Mouse (Mus musculus): ENCODE data around the gene Ssr4. TPM values are rescaled to one million over a fixed set of nuclear protein-coding genes. Genes with fewer than 3 reads are reported as not detected.

The Ssr4 gene
- polyA plus RNA-seq, 1 experiment from 2014 or later, result 116 TPM

DNA sequence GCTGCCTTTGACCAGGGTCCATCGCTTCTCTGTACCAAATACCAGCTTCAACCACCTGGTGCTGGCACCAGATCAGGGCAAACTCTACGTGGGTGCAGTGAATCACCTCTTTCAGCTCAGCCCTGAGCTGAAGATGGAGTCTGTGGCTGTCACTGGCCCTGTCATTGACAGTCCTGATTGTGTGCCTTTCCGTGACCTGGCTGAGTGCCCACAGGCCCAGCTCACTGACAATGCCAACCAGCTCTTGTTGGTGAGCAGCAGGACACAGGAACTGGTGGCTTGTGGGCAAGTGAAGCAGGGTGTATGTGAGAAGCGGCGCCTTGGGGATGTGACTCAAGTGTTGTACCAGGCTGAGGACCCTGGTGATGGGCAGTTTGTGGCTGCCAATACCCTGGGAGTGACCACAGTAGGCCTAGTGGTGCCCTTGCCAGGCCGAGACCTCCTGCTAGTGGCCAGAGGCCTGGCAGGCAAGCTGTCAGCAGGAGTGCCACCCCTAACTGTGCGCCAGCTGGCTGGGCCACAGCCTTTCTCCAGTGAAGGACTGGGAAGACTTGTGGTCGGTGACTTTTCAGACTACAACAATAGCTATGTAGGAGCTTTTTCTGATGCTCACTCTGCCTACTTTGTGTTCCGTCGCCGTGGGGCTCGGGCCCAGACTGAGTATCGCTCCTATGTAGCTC lies 28.1 kb upstream of the Ssr4 start:
- no peak overlapping the region for H3K4me3 ChIP-seq (ENCODE audit: low read depth, low read length)
- H3K9me3 ChIP-seq (replicated peaks; ENCODE audit: control insufficient read depth, low read length), result no peaks in the 10 kb centered on the region
- no peaks in the 10 kb centered on the region for H3K27me3 ChIP-seq (ENCODE audit: control insufficient read depth, insufficient read depth, low read length)
- H3K4me2 ChIP-seq (ENCODE audit: low read depth, low read length), result no peak overlapping the region
- DNase-seq (ENCODE audit: low spot score), result no peak
- no peak for ATAC-seq (replicated peaks; ENCODE audit: insufficient number of reproducible peaks, low FRiP score, low TSS enrichment, low read depth)
- H3K27ac ChIP-seq (replicated peaks; ENCODE audit: low read depth, low read length), result no peak overlapping the region
- no peaks in the 10 kb centered on the region for H3K4me1 ChIP-seq (ENCODE audit: control insufficient read depth, insufficient read depth, low read length)
- 80% methylated on average over 13 of the region's 13 CpGs for WGBS
- no peaks in the 10 kb centered on the region for H3K36me3 ChIP-seq (replicated peaks; ENCODE audit: control insufficient read depth, insufficient read depth, low read depth, low read length)
- no peak overlapping the region for H3K9ac ChIP-seq (replicated peaks; ENCODE audit: low read length)

- H3K4me2 ChIP-seq (ENCODE audit: low read depth, low read length), result no peak overlapping the region
- H3K4me3 ChIP-seq (ENCODE audit: low read depth, low read length), result no peak overlapping the region
- H3K27me3 ChIP-seq (ENCODE audit: control insufficient read depth, insufficient read depth, low read length), result no peaks in the 10 kb centered on the region
- WGBS, result 63% methylated on average over 1 of the region's 1 CpGs
- no peak overlapping the region for H3K27ac ChIP-seq (replicated peaks; ENCODE audit: low read depth, low read length)
- ATAC-seq (replicated peaks; ENCODE audit: insufficient number of reproducible peaks, low FRiP score, low TSS enrichment, low read depth) (no peak), DNase-seq (ENCODE audit: low spot score) (no peak)
- no peaks in the 10 kb centered on the region for H3K9me3 ChIP-seq (replicated peaks; ENCODE audit: control insufficient read depth, low read length)
- H3K9ac ChIP-seq (replicated peaks; ENCODE audit: low read length), result no peak overlapping the region
- H3K36me3 ChIP-seq (replicated peaks; ENCODE audit: control insufficient read depth, insufficient read depth, low read depth, low read length), result no peaks in the 10 kb centered on the region
- no peaks in the 10 kb centered on the region for H3K4me1 ChIP-seq (ENCODE audit: control insufficient read depth, insufficient read depth, low read length)
These were observed 21.5 kb upstream of the Ssr4 start for GRCm38 (mm10) chrX:73765311-73765710.

DNA sequence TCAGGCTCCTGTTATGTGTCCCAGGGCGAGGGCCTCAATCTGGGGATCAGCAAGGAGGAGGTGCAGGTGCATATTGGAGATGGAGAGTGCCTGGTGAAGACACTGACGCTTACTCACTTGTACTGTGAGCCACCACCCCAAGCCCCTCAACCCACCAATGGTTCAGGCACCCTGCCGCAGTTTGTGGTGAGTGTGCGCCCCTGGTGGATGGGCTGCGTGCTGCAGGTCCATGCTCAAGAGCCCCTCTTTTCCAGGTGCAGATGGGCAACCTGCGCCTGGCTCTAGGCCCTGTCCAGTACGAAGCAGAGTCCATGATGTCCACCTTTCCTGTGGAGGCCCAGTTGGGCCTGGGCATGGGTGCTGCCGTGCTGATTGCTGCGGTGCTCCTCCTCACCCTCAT lies 19.6 kb upstream of the Ssr4 start:
- 64% methylated on average over 9 of the region's 9 CpGs for WGBS
- peak; percentile 3 for DNase-seq (ENCODE audit: low spot score)
- no peaks in the 10 kb centered on the region for H3K27me3 ChIP-seq (ENCODE audit: control insufficient read depth, insufficient read depth, low read length)

DNA sequence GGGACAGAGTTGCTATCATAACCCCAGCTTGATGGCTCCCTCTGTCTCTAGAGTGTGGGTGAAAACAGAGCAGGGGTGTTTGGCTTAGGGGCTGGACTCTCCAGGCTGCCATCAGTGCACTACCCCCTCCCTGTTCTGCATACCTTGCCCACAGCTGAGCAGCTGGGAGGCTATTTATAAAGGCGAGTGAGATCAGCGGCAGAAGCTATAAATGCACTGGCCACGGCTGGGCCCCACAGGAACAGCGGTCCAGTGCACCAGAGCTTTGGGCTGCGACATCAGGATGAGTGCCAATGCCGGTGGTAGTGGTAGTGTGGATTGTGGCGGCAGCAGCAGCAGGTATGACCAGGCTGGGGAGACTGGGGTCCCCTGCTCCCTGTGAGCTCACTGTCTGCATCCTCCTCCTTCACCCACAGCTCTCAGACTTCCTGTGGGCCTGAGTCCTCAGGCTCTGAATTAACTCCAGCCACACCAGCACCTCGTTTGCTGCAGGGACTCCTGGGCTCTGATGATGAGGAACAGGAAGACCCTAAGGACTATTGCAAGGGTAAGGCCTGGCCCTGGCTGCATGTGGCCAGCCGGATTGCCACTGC lies 12.6 kb upstream of the Ssr4 start, which contains the start of gene Srpk3:
Gene Srpk3 (plus strand): TSS at position 238 of the 593 bp plus-strand sequence.
- no peak within 1 kb of the TSS for H3K27ac ChIP-seq (replicated peaks; ENCODE audit: low read depth, low read length)
- no peak for DNase-seq (ENCODE audit: low spot score)
- WGBS, result 74% methylated on average over 9 of the region's 9 CpGs
- H3K9ac ChIP-seq (replicated peaks; ENCODE audit: low read length), result no peak within 1 kb of the TSS
- no peaks in the 10 kb centered on the region for H3K36me3 ChIP-seq (replicated peaks; ENCODE audit: control insufficient read depth, insufficient read depth, low read depth, low read length)
- no peaks in the 10 kb centered on the region for H3K4me1 ChIP-seq (ENCODE audit: control insufficient read depth, insufficient read depth, low read length)
- no peak within 1 kb of the TSS for H3K4me2 ChIP-seq (ENCODE audit: low read depth, low read length)
- no peak for ATAC-seq (replicated peaks; ENCODE audit: insufficient number of reproducible peaks, low FRiP score, low TSS enrichment, low read depth)
- H3K9me3 ChIP-seq (replicated peaks; ENCODE audit: control insufficient read depth, low read length), result no peaks in the 10 kb centered on the region
- H3K4me3 ChIP-seq (ENCODE audit: low read depth, low read length), result no peak within 1 kb of the TSS
- no peaks in the 10 kb centered on the region for H3K27me3 ChIP-seq (ENCODE audit: control insufficient read depth, insufficient read depth, low read length)

More for the DNA sequence above, 19.6 kb upstream of the Ssr4 start:
- no peak for ATAC-seq (replicated peaks; ENCODE audit: insufficient number of reproducible peaks, low FRiP score, low TSS enrichment, low read depth)
- Histone ChIP-seq H3K9ac (replicated peaks; ENCODE audit: low read length) (no peak overlapping the region), H3K36me3 (replicated peaks; ENCODE audit: control insufficient read depth, insufficient read depth, low read depth, low read length) (no peaks in the 10 kb centered on the region), H3K4me1 (ENCODE audit: control insufficient read depth, insufficient read depth, low read length) (no peaks in the 10 kb centered on the region), H3K9me3 (replicated peaks; ENCODE audit: control insufficient read depth, low read length) (no peaks in the 10 kb centered on the region), H3K4me3 (ENCODE audit: low read depth, low read length) (no peak overlapping the region), H3K4me2 (ENCODE audit: low read depth, low read length) (no peak overlapping the region), H3K27ac (replicated peaks; ENCODE audit: low read depth, low read length) (no peak overlapping the region)

GRCm38 (mm10) chrX:73774802-73775483 lies 11.9 kb upstream of the Ssr4 start:
- H3K9ac ChIP-seq (replicated peaks; ENCODE audit: low read length), result no peak overlapping the region
- H3K9me3 ChIP-seq (replicated peaks; ENCODE audit: control insufficient read depth, low read length), result no peaks in the 10 kb centered on the region
- no peaks in the 10 kb centered on the region for H3K4me1 ChIP-seq (ENCODE audit: control insufficient read depth, insufficient read depth, low read length)
- no peak overlapping the region for H3K4me2 ChIP-seq (ENCODE audit: low read depth, low read length)
- H3K4me3 ChIP-seq (ENCODE audit: low read depth, low read length), result no peak overlapping the region
- DNase-seq (ENCODE audit: low spot score) (no peak), ATAC-seq (replicated peaks; ENCODE audit: insufficient number of reproducible peaks, low FRiP score, low TSS enrichment, low read depth) (no peak; the same call in 1 of the 2 replicates)
- WGBS, result 77% methylated on average over 10 of the region's 10 CpGs
- no peaks in the 10 kb centered on the region for H3K27me3 ChIP-seq (ENCODE audit: control insufficient read depth, insufficient read depth, low read length)
- H3K36me3 ChIP-seq (replicated peaks; ENCODE audit: control insufficient read depth, insufficient read depth, low read depth, low read length), result no peaks in the 10 kb centered on the region
- H3K27ac ChIP-seq (replicated peaks; ENCODE audit: low read depth, low read length), result no peak overlapping the region

- H3K9ac ChIP-seq (replicated peaks; ENCODE audit: low read length), result no peak overlapping the region
- DNase-seq (ENCODE audit: low spot score), result no peak
- H3K4me2 ChIP-seq (ENCODE audit: low read depth, low read length), result no peak overlapping the region
- 87% methylated on average over 3 of the region's 3 CpGs for WGBS
- H3K27ac ChIP-seq (replicated peaks; ENCODE audit: low read depth, low read length), result no peak overlapping the region
- H3K9me3 ChIP-seq (replicated peaks; ENCODE audit: control insufficient read depth, low read length), result no peaks in the 10 kb centered on the region
- ATAC-seq (replicated peaks; ENCODE audit: insufficient number of reproducible peaks, low FRiP score, low TSS enrichment, low read depth), result no peak
- no peak overlapping the region for H3K4me3 ChIP-seq (ENCODE audit: low read depth, low read length)
- no peaks in the 10 kb centered on the region for H3K4me1 ChIP-seq (ENCODE audit: control insufficient read depth, insufficient read depth, low read length)
- H3K36me3 ChIP-seq (replicated peaks; ENCODE audit: control insufficient read depth, insufficient read depth, low read depth, low read length), result no peaks in the 10 kb centered on the region
- H3K27me3 ChIP-seq (ENCODE audit: control insufficient read depth, insufficient read depth, low read length), result no peaks in the 10 kb centered on the region
These were observed 4.6 kb upstream of the Ssr4 start for GRCm38 (mm10) chrX:73782227-73782626.

GRCm38 (mm10) chrX:73785666-73786065 lies 1.2 kb upstream of the Ssr4 start:
- Histone ChIP-seq H3K9me3 (replicated peaks; ENCODE audit: control insufficient read depth, low read length) (no peaks in the 10 kb centered on the region), H3K4me2 (ENCODE audit: low read depth, low read length) (peak overlapping the region; percentile 34), H3K27ac (replicated peaks; ENCODE audit: low read depth, low read length) (no peak overlapping the region), H3K9ac (replicated peaks; ENCODE audit: low read length) (peak overlapping the region; percentile 65; the same call in 1 of the 2 replicates), H3K4me1 (ENCODE audit: control insufficient read depth, insufficient read depth, low read length) (no peaks in the 10 kb centered on the region), H3K4me3 (ENCODE audit: low read depth, low read length) (peak overlapping the region; percentile 59), H3K36me3 (replicated peaks; ENCODE audit: control insufficient read depth, insufficient read depth, low read depth, low read length) (no peaks in the 10 kb centered on the region), H3K27me3 (ENCODE audit: control insufficient read depth, insufficient read depth, low read length) (no peaks in the 10 kb centered on the region)
- no peak for DNase-seq (ENCODE audit: low spot score)
- no peak for ATAC-seq (replicated peaks; ENCODE audit: insufficient number of reproducible peaks, low FRiP score, low TSS enrichment, low read depth)

- Histone ChIP-seq H3K9ac (replicated peaks; ENCODE audit: low read length) (peak overlapping the region; percentile 60), H3K27me3 (ENCODE audit: control insufficient read depth, insufficient read depth, low read length) (no peaks in the 10 kb centered on the region), H3K4me3 (ENCODE audit: low read depth, low read length) (peak overlapping the region; percentile 59), H3K27ac (replicated peaks; ENCODE audit: low read depth, low read length) (peak overlapping the region; percentile 28; the same call in 1 of the 2 replicates), H3K4me1 (ENCODE audit: control insufficient read depth, insufficient read depth, low read length) (no peaks in the 10 kb centered on the region), H3K4me2 (ENCODE audit: low read depth, low read length) (peak overlapping the region; percentile 31), H3K36me3 (replicated peaks; ENCODE audit: control insufficient read depth, insufficient read depth, low read depth, low read length) (no peaks in the 10 kb centered on the region), H3K9me3 (replicated peaks; ENCODE audit: control insufficient read depth, low read length) (no peaks in the 10 kb centered on the region)
- ATAC-seq (replicated peaks; ENCODE audit: insufficient number of reproducible peaks, low FRiP score, low TSS enrichment, low read depth) (peak; percentile 45), DNase-seq (ENCODE audit: low spot score) (no peak)
- WGBS, result 27% methylated on average over 22 of the region's 22 CpGs
These were observed 364 bp downstream of the Ssr4 start for GRCm38 (mm10) chrX:73787225-73787558.

All from embryonic facial prominence, embryonic 11.5 days (tissue).